Mouse (Mus musculus): Measurements from ENCODE around the gene Rtn4r. TPM values are rescaled to one million over a fixed set of nuclear protein-coding genes. Genes with fewer than 3 reads are reported as not detected.

Gene Rtn4r
- total and polyA plus RNA-seq, 3 experiments: not detected

DNA sequence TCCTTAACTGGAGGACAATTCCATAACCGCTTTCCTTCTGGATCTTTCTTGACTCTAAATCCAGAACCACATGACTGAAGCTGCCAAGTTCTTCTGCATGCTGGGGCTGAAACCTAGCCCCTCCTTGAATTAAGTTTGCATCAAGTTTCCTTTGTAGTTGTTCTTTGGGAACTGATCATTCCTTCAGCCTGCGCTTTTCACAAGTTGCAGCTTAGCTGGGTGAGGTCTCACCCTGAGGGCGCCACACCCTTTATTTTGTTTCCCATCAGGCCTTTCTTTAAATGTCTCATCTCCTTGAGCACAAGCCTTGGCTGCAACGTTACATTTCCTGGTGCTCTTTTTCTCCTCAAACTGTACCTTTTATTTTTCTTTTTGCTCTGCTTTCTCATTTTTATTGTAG lies 24.6 kb upstream of the Rtn4r start:
- Histone ChIP-seq H3K4me1 (ENCODE audit: control insufficient read depth in 1 of 2, insufficient read depth in 2 of 2) (no peaks in the 10 kb centered on the region), H3K36me3 (replicated peaks in 1 of 2; ENCODE audit: control insufficient read depth in 1 of 2, insufficient read depth in 1 of 2, low read length in 1 of 2) (no peaks in the 10 kb centered on the region), H3K27me3 (replicated peaks) (peaks cover 90% of the 10 kb centered on the region), H3K79me2 (replicated peaks; ENCODE audit: control insufficient read depth, extremely low read depth, insufficient read depth, poor library complexity, severe bottlenecking) (no peaks in the 10 kb centered on the region), H3K4me2 (ENCODE audit: insufficient read depth, low read depth, poor library complexity, severe bottlenecking) (no peak overlapping the region), H3K9ac (ENCODE audit: insufficient read depth, low read depth) (no peak overlapping the region), H3K27ac (ENCODE audit: insufficient read depth, low read depth) (no peak overlapping the region), H3K9me3 (replicated peaks; ENCODE audit: low read length) (peaks cover 14% of the 10 kb centered on the region), H3K4me3 (replicated peaks in 1 of 3; ENCODE audit: low read depth in 2 of 3, low read length in 2 of 3, poor library complexity in 1 of 3) (no peak overlapping the region)
- DNase-seq (ENCODE audit: extremely low read depth): no peak
- dilution Hi-C loops (cut with MboI; ENCODE audit: extremely low pct_ligation_motif_present, extremely low pct_unique_long_range_greater_than_20kb, low sequenced_read_pairs) (no loop called here), in situ Hi-C loops (cut with MboI; ENCODE audit: low pct_ligation_motif_present, low pct_unique_long_range_greater_than_20kb, low sequenced_read_pairs) (no loop called here)
- TF ChIP-seq MAX (IDR thresholded peaks at IDR 0.05; ENCODE audit: low read length) (no peak), RCOR1 (conservative IDR thresholded peaks at IDR 0.05; ENCODE audit: low read depth, low read length) (no peak)

DNA sequence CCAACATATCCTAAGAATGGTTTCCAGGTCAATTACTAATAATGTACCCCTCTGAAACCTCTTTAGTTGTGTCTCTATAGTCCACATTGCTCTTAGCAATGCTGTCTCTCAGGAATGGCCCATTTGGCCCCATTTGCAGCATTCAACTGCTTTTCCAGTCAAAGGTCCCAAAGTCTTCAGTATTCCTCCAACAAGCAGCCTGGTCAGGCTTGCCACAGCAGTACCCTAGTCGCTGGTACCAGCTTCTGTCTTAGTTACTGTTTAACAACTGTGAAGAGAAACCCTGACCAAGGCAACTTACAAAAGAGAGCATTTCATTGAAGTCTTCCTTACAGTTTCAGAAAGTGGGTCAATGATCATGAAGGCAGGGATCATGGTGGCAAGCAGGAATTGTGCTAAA lies 24.1 kb upstream of the Rtn4r start:
- no peak for TF ChIP-seq CHD1 (IDR thresholded peaks at IDR 0.05; ENCODE audit: low read depth, low read length)
- no peak for TF ChIP-seq ZNF384 (IDR thresholded peaks at IDR 0.05; ENCODE audit: low read depth, low read length)
- TF ChIP-seq ZKSCAN1 (IDR thresholded peaks at IDR 0.05; ENCODE audit: borderline replicate concordance, low read depth, low read length): no peak
- TF ChIP-seq NRF1 (IDR thresholded peaks at IDR 0.05; ENCODE audit: low read depth, low read length): no peak
- no peak overlapping the region for H3K27ac ChIP-seq (ENCODE audit: insufficient read depth, low read depth)
- peaks cover 90% of the 10 kb centered on the region for H3K27me3 ChIP-seq (replicated peaks)
- dilution Hi-C loops (cut with MboI; ENCODE audit: extremely low pct_ligation_motif_present, extremely low pct_unique_long_range_greater_than_20kb, low sequenced_read_pairs): no loop called here
- no peaks in the 10 kb centered on the region for H3K36me3 ChIP-seq (replicated peaks in 1 of 2; ENCODE audit: control insufficient read depth in 1 of 2, insufficient read depth in 1 of 2, low read length in 1 of 2)
- H3K9me3 ChIP-seq (replicated peaks; ENCODE audit: low read length): peaks cover 14% of the 10 kb centered on the region
- no peaks in the 10 kb centered on the region for H3K4me1 ChIP-seq (ENCODE audit: control insufficient read depth in 1 of 2, insufficient read depth in 2 of 2)
- H3K9ac ChIP-seq (ENCODE audit: insufficient read depth, low read depth): no peak overlapping the region
- DNase-seq (ENCODE audit: extremely low read depth): no peak
- in situ Hi-C loops (cut with MboI; ENCODE audit: low pct_ligation_motif_present, low pct_unique_long_range_greater_than_20kb, low sequenced_read_pairs): no loop called here
- H3K4me2 ChIP-seq (ENCODE audit: insufficient read depth, low read depth, poor library complexity, severe bottlenecking): no peak overlapping the region
- no peaks in the 10 kb centered on the region for H3K79me2 ChIP-seq (replicated peaks; ENCODE audit: control insufficient read depth, extremely low read depth, insufficient read depth, poor library complexity, severe bottlenecking)
- H3K4me3 ChIP-seq (replicated peaks in 1 of 3; ENCODE audit: low read depth in 2 of 3, low read length in 2 of 3, poor library complexity in 1 of 3): no peak overlapping the region

DNA sequence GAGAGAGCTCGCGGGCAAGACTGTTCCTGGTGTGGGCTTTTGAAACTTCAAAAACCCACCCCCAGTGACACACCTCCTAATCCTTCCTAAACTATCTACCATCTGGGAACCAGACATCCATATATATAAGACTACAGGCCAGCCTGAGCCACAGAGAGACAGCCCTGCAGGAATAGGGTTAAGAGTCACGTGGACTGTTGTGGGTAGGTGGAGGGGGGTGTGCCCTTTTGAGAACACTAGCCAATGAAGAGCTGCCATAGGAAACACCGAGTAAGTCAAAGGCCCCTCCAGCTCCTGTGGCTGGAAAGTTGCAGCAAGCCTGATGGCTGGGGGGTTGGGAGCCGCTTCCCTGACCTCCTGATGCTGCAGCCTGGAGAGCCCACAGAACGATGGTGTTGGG lies 23.6 kb upstream of the Rtn4r start:
- Histone ChIP-seq H3K4me1 (ENCODE audit: control insufficient read depth in 1 of 2, insufficient read depth in 2 of 2) (no peaks in the 10 kb centered on the region), H3K4me3 (replicated peaks in 1 of 3; ENCODE audit: low read depth in 2 of 3, low read length in 2 of 3, poor library complexity in 1 of 3) (no peak overlapping the region), H3K9ac (ENCODE audit: insufficient read depth, low read depth) (no peak overlapping the region), H3K79me2 (replicated peaks; ENCODE audit: control insufficient read depth, extremely low read depth, insufficient read depth, poor library complexity, severe bottlenecking) (no peaks in the 10 kb centered on the region), H3K4me2 (ENCODE audit: insufficient read depth, low read depth, poor library complexity, severe bottlenecking) (no peak overlapping the region), H3K36me3 (replicated peaks in 1 of 2; ENCODE audit: control insufficient read depth in 1 of 2, insufficient read depth in 1 of 2, low read length in 1 of 2) (no peaks in the 10 kb centered on the region), H3K27me3 (replicated peaks) (peaks cover 91% of the 10 kb centered on the region), H3K27ac (ENCODE audit: insufficient read depth, low read depth) (no peak overlapping the region), H3K9me3 (replicated peaks; ENCODE audit: low read length) (peaks cover 12% of the 10 kb centered on the region)
- in situ Hi-C loops (cut with MboI; ENCODE audit: low pct_ligation_motif_present, low pct_unique_long_range_greater_than_20kb, low sequenced_read_pairs) (no loop called here), dilution Hi-C loops (cut with MboI; ENCODE audit: extremely low pct_ligation_motif_present, extremely low pct_unique_long_range_greater_than_20kb, low sequenced_read_pairs) (no loop called here)
- no peak for TF ChIP-seq UBTF (IDR thresholded peaks at IDR 0.05; ENCODE audit: low read depth, low read length)
- TF ChIP-seq USF1 (IDR thresholded peaks at IDR 0.05; ENCODE audit: low read depth, low read length): 0 out of 2 replicates have a peak, but pooled peaks have one; percentile 19
- DNase-seq (ENCODE audit: extremely low read depth): no peak
